10 mouse cellular contexts compared by ENCODE assay signal in the genomic region with DNA sequence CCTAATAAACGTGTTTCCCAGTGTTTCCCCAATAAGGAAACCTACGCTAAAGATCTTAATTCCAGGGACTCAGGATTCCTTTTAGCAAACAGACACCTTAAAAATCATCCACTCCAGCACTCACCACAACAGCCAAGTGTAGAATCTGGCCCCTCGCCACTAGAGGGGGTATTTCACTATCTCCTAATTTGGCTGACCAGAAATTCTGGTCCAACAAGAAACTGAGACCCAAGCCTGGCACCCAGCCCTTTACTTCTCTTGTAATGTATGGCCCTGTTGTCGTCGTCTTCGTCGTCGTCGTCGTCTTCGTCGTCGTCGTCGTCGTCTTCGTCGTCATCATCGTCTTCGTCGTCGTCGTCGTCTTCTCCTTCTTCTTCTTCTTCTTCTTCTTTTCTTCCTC. TPM values are rescaled to one million over a fixed set of nuclear protein-coding genes. Genes with fewer than 3 reads are reported as not detected.
DNase-seq lines count a peak whose midpoint lies in the region; ATAC-seq and TF ChIP-seq lines count a peak whose summit lies in the region.
"Had no signal": no experiment of that assay in that cellular context is flagged by ENCODE, and none has a peak within 500 bp of the region (broad histone marks: within the 10 kb centered on the region; RNA-seq: fewer than 3 reads in every experiment).

No protein-coding gene starts in this region.

- no peaks in the 10 kb centered on the region for H3K4me1 ChIP-seq in cerebellum, adult 2 months (ENCODE audit: control insufficient read depth, insufficient read depth, low read length)
- no peaks in the 10 kb centered on the region for H3K4me1 ChIP-seq in liver, postnatal 0 days (ENCODE audit: insufficient read depth)
- H3K4me1 ChIP-seq in liver, embryonic 11.5 days (replicated peaks; ENCODE audit: control insufficient read depth, insufficient read depth, low read length): no peaks in the 10 kb centered on the region
- no peaks in the 10 kb centered on the region for H3K4me1 ChIP-seq in midbrain, embryonic 10.5 days
- H3K4me1 ChIP-seq in forebrain, embryonic 11.5 days (replicated peaks; ENCODE audit: control insufficient read depth, insufficient read depth, low read length): no peaks in the 10 kb centered on the region
- H3K4me1 ChIP-seq: stomach, embryonic 15.5 days had no signal

- no peak overlapping the region for H3K4me3 ChIP-seq in cerebellum, adult 2 months (replicated peaks; ENCODE audit: insufficient read depth, low read depth, low read length)
- H3K4me3 ChIP-seq in liver, postnatal 0 days (ENCODE audit: low read depth, low read length): no peak overlapping the region
- H3K4me3 ChIP-seq in liver, embryonic 11.5 days (ENCODE audit: low read depth, low read length): no peak overlapping the region
- no peak overlapping the region for H3K4me3 ChIP-seq in midbrain, embryonic 10.5 days
- H3K4me3 ChIP-seq in forebrain, embryonic 11.5 days (ENCODE audit: low read depth, low read length): no peak overlapping the region
- H3K4me3 ChIP-seq: megakaryocyte, embryonic 14.5 days; stomach, embryonic 15.5 days had no signal

- H3K9me3 ChIP-seq in liver, postnatal 0 days (ENCODE audit: low read length): no peaks in the 10 kb centered on the region
- no peaks in the 10 kb centered on the region for H3K9me3 ChIP-seq in liver, embryonic 11.5 days (ENCODE audit: control insufficient read depth, low read length)
- H3K9me3 ChIP-seq in midbrain, embryonic 10.5 days (replicated peaks): no peaks in the 10 kb centered on the region
- no peaks in the 10 kb centered on the region for H3K9me3 ChIP-seq in forebrain, embryonic 11.5 days (ENCODE audit: control insufficient read depth, low read length)
- H3K9me3 ChIP-seq: megakaryocyte, embryonic 14.5 days; stomach, embryonic 15.5 days had no signal

- no peak overlapping the region for H3K9ac ChIP-seq in liver, postnatal 0 days (replicated peaks)
- no peak overlapping the region for H3K9ac ChIP-seq in liver, embryonic 11.5 days (ENCODE audit: low read depth, low read length)
- H3K9ac ChIP-seq in forebrain, embryonic 11.5 days (ENCODE audit: low read length): no peak overlapping the region
- H3K9ac ChIP-seq: stomach, embryonic 15.5 days had no signal

- no peaks in the 10 kb centered on the region for H3K27me3 ChIP-seq in cerebellum, adult 2 months (ENCODE audit: control insufficient read depth, insufficient read depth, low read length)
- no peaks in the 10 kb centered on the region for H3K27me3 ChIP-seq in liver, postnatal 0 days (ENCODE audit: insufficient read depth, low read length)
- no peaks in the 10 kb centered on the region for H3K27me3 ChIP-seq in liver, embryonic 11.5 days (replicated peaks; ENCODE audit: control insufficient read depth, insufficient read depth, low read length)
- H3K27me3 ChIP-seq in midbrain, embryonic 10.5 days (ENCODE audit: low read depth, poor library complexity, severe bottlenecking): no peaks in the 10 kb centered on the region
- H3K27me3 ChIP-seq in forebrain, embryonic 11.5 days (ENCODE audit: control insufficient read depth, insufficient read depth, low read length): no peaks in the 10 kb centered on the region
- H3K27me3 ChIP-seq: stomach, embryonic 15.5 days had no signal

- H3K4me2 ChIP-seq in liver, postnatal 0 days (ENCODE audit: low read depth, low read length): no peak overlapping the region
- H3K4me2 ChIP-seq in liver, embryonic 11.5 days: no peak overlapping the region
- H3K4me2 ChIP-seq in forebrain, embryonic 11.5 days (ENCODE audit: low read depth, low read length, severe bottlenecking): no peak overlapping the region
- H3K4me2 ChIP-seq: stomach, embryonic 15.5 days had no signal

- DNase-seq in cerebellum, adult 2 months: no peak
- DNase-seq in cerebellum, adult 9-11 months: no peak
- DNase-seq in liver, postnatal 0 days: peak; percentile 29
- no peak for DNase-seq in liver, embryonic 11.5 days (ENCODE audit: low spot score)
- peak; percentile 20 for DNase-seq in brain, adult 2 months (ENCODE audit: low read depth, low spot score)
- DNase-seq in natural killer cell, adult 2 months (ENCODE audit: low spot score in 2 of 2): peak; percentile 55 to 69
- DNase-seq in midbrain, embryonic 10.5 days (ENCODE audit: low spot score): no peak
- DNase-seq in forebrain, embryonic 11.5 days (ENCODE audit: low spot score): no peak

- 77% methylated on average over 24 of the region's 24 CpGs for WGBS in cerebellum, adult 2 months
- 67% methylated on average over 24 of the region's 24 CpGs for WGBS in liver, postnatal 0 days (ENCODE audit: insufficient replicate concordance)
- 67% methylated on average over 24 of the region's 24 CpGs for WGBS in liver, embryonic 11.5 days
- 64% methylated on average over 24 of the region's 24 CpGs for WGBS in midbrain, embryonic 10.5 days
- WGBS in forebrain, embryonic 11.5 days: 59% methylated on average over 24 of the region's 24 CpGs

- TF ChIP-seq POLR2A in cerebellum, adult 2 months (IDR thresholded peaks at IDR 0.05; ENCODE audit: borderline replicate concordance, insufficient read depth, low read length): no peak

- TF ChIP-seq CTCF in cerebellum, adult 2 months (IDR thresholded peaks at IDR 0.05; ENCODE audit: borderline replicate concordance, insufficient read depth, low read depth, low read length): 0 out of 2 replicates have a peak, but pooled peaks have one; percentile 7
- TF ChIP-seq CTCF in liver, postnatal 0 days (IDR thresholded peaks at IDR 0.05; ENCODE audit: low read depth): peak; percentile 62

- ATAC-seq in liver, postnatal 0 days: no peak
- ATAC-seq in liver, embryonic 11.5 days (replicated peaks; ENCODE audit: low FRiP score): no peak
- no peak for ATAC-seq in forebrain, embryonic 11.5 days (replicated peaks; ENCODE audit: low FRiP score)

- no peak for TF ChIP-seq EP300 in liver, postnatal 0 days (IDR thresholded peaks at IDR 0.05; ENCODE audit: low read depth)

- H3K27ac ChIP-seq in cerebellum, adult 2 months (ENCODE audit: insufficient read depth, low read length): no peak overlapping the region
- no peak overlapping the region for H3K27ac ChIP-seq in liver, postnatal 0 days (ENCODE audit: low read depth)
- H3K27ac ChIP-seq in liver, embryonic 11.5 days (ENCODE audit: low read depth, low read length): no peak overlapping the region
- no peak overlapping the region for H3K27ac ChIP-seq in midbrain, embryonic 10.5 days (replicated peaks)
- H3K27ac ChIP-seq in forebrain, embryonic 11.5 days (ENCODE audit: low read depth, low read length): no peak overlapping the region
- H3K27ac ChIP-seq: stomach, embryonic 15.5 days had no signal

- H3K36me3 ChIP-seq in liver, postnatal 0 days (replicated peaks; ENCODE audit: insufficient read depth, low read length): no peaks in the 10 kb centered on the region
- no peaks in the 10 kb centered on the region for H3K36me3 ChIP-seq in liver, embryonic 11.5 days (ENCODE audit: control insufficient read depth, insufficient read depth, low read length)
- H3K36me3 ChIP-seq in midbrain, embryonic 10.5 days: no peaks in the 10 kb centered on the region
- no peaks in the 10 kb centered on the region for H3K36me3 ChIP-seq in forebrain, embryonic 11.5 days (ENCODE audit: control insufficient read depth, insufficient read depth, low read length)
- H3K36me3 ChIP-seq: stomach, embryonic 15.5 days had no signal

RNA-seq across cellular contexts. Expression of gene Nr4a3, which starts 15.3 kb away (rescaled TPM):
- 2.4 TPM in 2 replicates for polyA plus RNA-seq in cerebellum, adult 2 months (2012; rRNA removed)
- polyA plus RNA-seq in liver, postnatal 0 days (2015; fragmentation: Nextera tagmentation; extraction: Ambion mirVana): not detected in 2 replicates
- polyA plus RNA-seq in liver, embryonic 11.5 days (2014; fragmentation: Nextera tagmentation; extraction: Ambion mirVana): 0.04 TPM in 2 replicates
- polyA plus RNA-seq in midbrain, embryonic 10.5 days (2016; fragmentation: Nextera tagmentation; extraction: Ambion mirVana): 0.60 and 0.61 TPM in 2 replicates
- 0.31 and 0.71 TPM in 2 replicates for polyA plus RNA-seq in forebrain, embryonic 11.5 days (2014; fragmentation: Nextera tagmentation; extraction: Ambion mirVana)

Comparison
In these comparisons a context has a peak if more than half of its experiments do, and no peak if none do; other contexts are left out.
1. DNase-seq: peak in liver, postnatal 0 days (single experiment), brain, adult 2 months (single experiment) and natural killer cell, adult 2 months (2 of 2); none in cerebellum, adult 2 months (0 of 2), cerebellum, adult 9-11 months (single experiment), liver, embryonic 11.5 days (single experiment), midbrain, embryonic 10.5 days (single experiment) and forebrain, embryonic 11.5 days (single experiment).